Mouse (Mus musculus) liver, embryonic 11.5 days (tissue): ENCODE results near the gene Stxbp3. TPM values are rescaled to one million over a fixed set of nuclear protein-coding genes. Genes with fewer than 3 reads are reported as not detected.
"Not testable (repeated sequence)": the region's sequence is repeated elsewhere in the genome, so short reads cannot be mapped to it uniquely, and the experiment has no call there.

Experiments used
- ATAC-seq: fragments of 200-750 bp; cut with Nextera tagmentation; replicated peaks from 2 replicates; pipeline ENCODE4 v1.8.0; 2017; ENCODE audit warnings: moderate number of reproducible peaks, mild to moderate bottlenecking, moderate TSS enrichment, moderate library complexity; ENCODE audit not compliant: low FRiP score
- DNase-seq: peaks from one replicate; pipeline ENCODE4 v3.0.0-alpha.2; 2017; ENCODE audit warnings: low spot score
- H3K27ac ChIP-seq: fragments of 300-500 bp; sonication (generic); 2 replicates; pipeline ENCODE4 v1.5.1; 2014; ENCODE audit warnings: mild to moderate bottlenecking, low read depth, low read length, control low read depth
- H3K27me3 ChIP-seq: fragments of 300-500 bp; sonication (generic); replicated peaks from 2 replicates; pipeline ENCODE4 v1.6.1; 2014; ENCODE audit warnings: low read length, mixed read lengths; ENCODE audit not compliant: control insufficient read depth, insufficient read depth
- H3K36me3 ChIP-seq: fragments of 300-500 bp; sonication (generic); 2 replicates; pipeline ENCODE4 v1.6.1; 2014; ENCODE audit warnings: mild to moderate bottlenecking, low read length, moderate library complexity, mixed read lengths; ENCODE audit not compliant: control insufficient read depth, insufficient read depth
- H3K4me1 ChIP-seq: fragments of 300-500 bp; sonication (generic); replicated peaks from 2 replicates; pipeline ENCODE4 v1.6.1; 2014; ENCODE audit warnings: low read length, mixed read lengths; ENCODE audit not compliant: control insufficient read depth, insufficient read depth
- H3K4me2 ChIP-seq: fragments of 300-500 bp; sonication (generic); 2 replicates; pipeline ENCODE4 v1.6.1; 2014; ENCODE audit warnings: mild to moderate bottlenecking, control low read depth, moderate library complexity
- H3K4me3 ChIP-seq: fragments of 300-500 bp; sonication (generic); 2 replicates; pipeline ENCODE4 v1.5.1; 2014; ENCODE audit warnings: low read depth, low read length, control low read depth
- H3K9ac ChIP-seq: fragments of 300-500 bp; sonication (generic); 2 replicates; pipeline ENCODE4 v1.6.1; 2014; ENCODE audit warnings: low read depth, low read length, control low read depth
- H3K9me3 ChIP-seq: fragments of 300-500 bp; sonication (generic); 2 replicates; pipeline ENCODE4 v1.6.1; 2016; ENCODE audit warnings: low read length, inconsistent platforms, mixed read lengths; ENCODE audit not compliant: control insufficient read depth
- WGBS: fragments of 180-500 bp; shearing (Covaris S2); extraction: QIAGEN DNeasy Blood & Tissue Kit; methylation state at CpG from one replicate; pipeline ENCODE4 v1.1.7; 2014; 5-methylcytosine and 5-hydroxymethylcytosine counted together
- polyA plus RNA-seq: library from polyadenylated mRNA; unstranded; fragments of >200 nt; fragmentation: Nextera tagmentation; extraction: Ambion mirVana; gene quantifications from 2 replicates; pipeline ENCODE4 v1.2.1, GENCODE M21; 2014

Gene Stxbp3
- polyA plus RNA-seq, 1 experiment from 2014 or later, result 35.6 TPM

DNA sequence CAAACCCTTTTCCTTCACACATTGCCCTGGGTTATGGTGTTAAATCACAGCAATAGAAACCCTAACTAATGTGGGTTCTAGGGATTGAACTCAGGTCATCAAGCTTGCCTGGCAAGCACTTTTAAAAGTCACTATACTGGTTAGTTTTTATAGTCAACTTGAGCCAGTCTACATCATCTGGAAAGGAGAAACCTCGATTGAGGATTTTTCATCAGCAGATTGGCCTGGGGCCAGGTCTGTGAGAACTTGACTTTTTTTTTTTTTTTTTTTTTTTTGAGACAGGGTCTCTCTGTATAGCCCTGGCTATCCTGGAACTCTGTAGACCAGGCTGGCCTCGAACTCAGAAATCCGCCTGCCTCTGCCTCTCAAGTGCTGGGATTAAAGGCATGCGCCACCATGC lies 22.0 kb upstream of the Stxbp3 start:
- H3K27ac ChIP-seq, H3K9ac ChIP-seq, H3K27me3 ChIP-seq, H3K4me1 ChIP-seq, DNase-seq, ATAC-seq, H3K9me3 ChIP-seq, H3K4me3 ChIP-seq, H3K36me3 ChIP-seq, H3K4me2 ChIP-seq: not testable (repeated sequence)
- WGBS, result 84% methylated on average over 4 of the region's 4 CpGs

DNA sequence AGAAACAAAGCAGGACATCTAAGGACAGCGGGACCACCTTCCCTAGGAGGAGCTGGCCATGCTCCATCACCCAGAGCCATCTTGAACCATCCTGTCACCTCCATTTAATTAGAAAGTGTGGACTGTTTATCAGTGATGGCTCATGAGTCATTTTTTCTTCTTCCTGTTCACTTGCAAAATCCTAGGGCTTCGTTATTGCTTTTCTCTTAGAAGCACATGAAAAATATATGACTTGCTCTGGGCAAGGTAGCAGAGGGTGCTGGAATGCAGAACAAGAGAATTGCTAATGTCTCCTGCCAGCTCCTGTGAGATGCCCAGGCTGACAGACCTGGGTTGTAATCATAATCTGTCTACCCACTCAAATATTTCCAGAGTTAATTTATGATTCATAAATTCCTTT lies 20.5 kb upstream of the Stxbp3 start:
- no peak overlapping the region for H3K9ac ChIP-seq
- WGBS, result 58% methylated on average over 2 of the region's 2 CpGs
- no peak overlapping the region for H3K4me3 ChIP-seq
- H3K4me1 ChIP-seq, result no peaks in the 10 kb centered on the region
- no peak for ATAC-seq
- no peaks in the 10 kb centered on the region for H3K9me3 ChIP-seq
- no peaks in the 10 kb centered on the region for H3K27me3 ChIP-seq
- H3K4me2 ChIP-seq, result no peak overlapping the region
- H3K36me3 ChIP-seq, result no peaks in the 10 kb centered on the region
- DNase-seq, result no peak
- no peak overlapping the region for H3K27ac ChIP-seq

DNA sequence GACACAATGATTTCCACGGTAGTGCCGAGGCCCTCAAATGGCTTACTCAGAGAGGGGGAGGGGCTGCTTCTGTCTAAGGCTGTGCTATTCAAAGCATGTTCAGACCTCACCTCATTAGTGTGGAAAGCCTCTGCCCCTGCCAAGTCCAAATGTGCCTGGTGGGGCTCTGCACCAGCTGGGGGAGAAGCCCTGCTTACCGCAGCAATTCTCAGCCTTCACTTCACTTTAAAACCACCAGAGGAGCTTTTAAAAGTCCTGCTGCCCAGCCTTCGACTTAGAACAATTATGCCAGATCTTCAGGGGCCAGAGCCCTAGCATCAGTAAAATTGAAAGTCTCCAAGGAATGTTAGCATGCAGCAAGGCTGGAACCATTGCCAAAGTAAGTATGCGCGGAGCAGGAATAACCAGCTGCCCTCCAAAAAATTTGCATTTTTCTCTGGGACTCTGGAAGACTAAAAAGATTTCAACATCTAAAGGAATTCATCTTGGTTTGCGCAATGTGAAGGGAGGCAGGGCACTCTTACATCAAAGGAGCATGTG lies 18.0 kb upstream of the Stxbp3 start:
- no peak overlapping the region for H3K9ac ChIP-seq
- no peaks in the 10 kb centered on the region for H3K9me3 ChIP-seq
- H3K4me3 ChIP-seq, result no peak overlapping the region
- WGBS, result 57% methylated on average over 7 of the region's 7 CpGs
- ATAC-seq (no peak), DNase-seq (no peak)
- H3K4me1 ChIP-seq, result no peaks in the 10 kb centered on the region
- no peak overlapping the region for H3K27ac ChIP-seq
- no peaks in the 10 kb centered on the region for H3K36me3 ChIP-seq
- no peaks in the 10 kb centered on the region for H3K27me3 ChIP-seq
- H3K4me2 ChIP-seq, result no peak overlapping the region

GRCm38 (mm10) chr3:108857714-108858113 lies 17.4 kb upstream of the Stxbp3 start:
- no peak for DNase-seq
- H3K36me3 ChIP-seq, result no peaks in the 10 kb centered on the region
- no peaks in the 10 kb centered on the region for H3K4me1 ChIP-seq
- H3K4me2 ChIP-seq, result no peak overlapping the region
- H3K9me3 ChIP-seq, result no peaks in the 10 kb centered on the region
- H3K27ac ChIP-seq, result no peak overlapping the region
- H3K4me3 ChIP-seq, result no peak overlapping the region
- no peaks in the 10 kb centered on the region for H3K27me3 ChIP-seq
- WGBS, result 64% methylated on average over 1 of the region's 1 CpGs
- no peak for ATAC-seq
- no peak overlapping the region for H3K9ac ChIP-seq

GRCm38 (mm10) chr3:108857124-108857470 lies 16.8 kb upstream of the Stxbp3 start:
- Histone ChIP-seq H3K9ac (no peak overlapping the region), H3K27me3 (no peaks in the 10 kb centered on the region), H3K4me1 (no peaks in the 10 kb centered on the region), H3K36me3 (no peaks in the 10 kb centered on the region), H3K4me3 (no peak overlapping the region), H3K4me2 (no peak overlapping the region), H3K9me3 (no peaks in the 10 kb centered on the region), H3K27ac (no peak overlapping the region)
- no peak for ATAC-seq
- no peak for DNase-seq
- WGBS, result 47% methylated on average over 3 of the region's 3 CpGs

GRCm38 (mm10) chr3:108856386-108857123 lies 16.2 kb upstream of the Stxbp3 start:
- Histone ChIP-seq H3K27ac (no peak overlapping the region), H3K36me3 (no peaks in the 10 kb centered on the region), H3K4me1 (no peaks in the 10 kb centered on the region), H3K9ac (no peak overlapping the region), H3K9me3 (no peaks in the 10 kb centered on the region), H3K4me2 (no peak overlapping the region), H3K4me3 (no peak overlapping the region), H3K27me3 (no peaks in the 10 kb centered on the region)
- WGBS, result 66% methylated on average over 8 of the region's 8 CpGs
- ATAC-seq (no peak), DNase-seq (no peak)

DNA sequence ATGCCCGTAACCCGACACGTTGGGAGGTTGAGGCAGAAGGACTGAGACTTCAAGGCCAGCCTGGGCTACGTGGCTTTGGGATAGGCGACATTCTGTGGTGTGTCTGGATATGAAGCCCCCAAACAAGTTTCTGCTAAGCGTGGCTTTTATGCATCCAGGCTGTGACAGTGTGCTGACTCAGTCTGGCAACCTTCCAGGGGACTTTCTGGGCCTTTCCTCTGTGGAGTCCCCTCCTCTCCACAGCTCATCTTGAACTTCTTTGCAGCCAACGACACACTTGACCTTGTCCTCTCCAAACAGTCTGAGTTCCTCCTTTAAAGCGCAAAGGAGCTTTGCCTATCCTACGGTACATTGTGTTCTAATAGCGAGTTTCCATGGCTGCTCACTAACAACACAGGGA lies 15.5 kb upstream of the Stxbp3 start:
- WGBS, result 77% methylated on average over 10 of the region's 10 CpGs
- Histone ChIP-seq H3K9me3 (no peaks in the 10 kb centered on the region), H3K9ac (no peak overlapping the region), H3K27ac (no peak overlapping the region), H3K4me1 (peaks cover 2% of the 10 kb centered on the region; the same call in 1 of the 2 replicates), H3K4me3 (no peak overlapping the region), H3K27me3 (no peaks in the 10 kb centered on the region), H3K4me2 (no peak overlapping the region), H3K36me3 (no peaks in the 10 kb centered on the region)
- ATAC-seq (no peak), DNase-seq (no peak)

DNA sequence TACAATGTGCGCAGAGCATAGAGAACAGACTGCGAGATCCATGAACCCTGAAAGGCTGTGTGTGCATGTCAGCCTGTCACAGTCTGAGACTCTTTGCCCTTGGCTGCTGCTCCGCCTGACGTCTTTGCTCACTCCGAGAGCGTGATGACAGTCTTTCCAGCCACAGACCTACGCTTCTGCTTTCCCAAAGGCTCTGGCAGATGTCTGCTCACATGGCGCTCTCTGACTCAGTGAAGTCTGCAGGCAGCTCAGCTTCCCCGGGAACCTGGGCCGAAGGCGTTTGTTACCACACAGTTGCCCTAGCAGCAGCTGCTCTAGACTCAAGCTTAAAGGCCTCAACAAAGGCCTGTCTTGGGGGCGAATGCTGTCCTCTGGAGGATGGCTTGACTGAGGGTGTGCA lies 15.0 kb upstream of the Stxbp3 start:
- Histone ChIP-seq H3K9ac (no peak overlapping the region), H3K4me2 (no peak overlapping the region), H3K27ac (no peak overlapping the region), H3K4me3 (no peak overlapping the region), H3K27me3 (no peaks in the 10 kb centered on the region), H3K36me3 (no peaks in the 10 kb centered on the region), H3K4me1 (peaks cover 6% of the 10 kb centered on the region; the same call in 1 of the 2 replicates), H3K9me3 (no peaks in the 10 kb centered on the region)
- WGBS, result 58% methylated on average over 12 of the region's 12 CpGs
- DNase-seq, result no peak
- ATAC-seq, result no peak

GRCm38 (mm10) chr3:108853266-108853665 lies 12.9 kb upstream of the Stxbp3 start:
- Histone ChIP-seq H3K9ac (no peak overlapping the region), H3K4me3 (no peak overlapping the region), H3K27me3 (no peaks in the 10 kb centered on the region), H3K36me3 (no peaks in the 10 kb centered on the region), H3K27ac (no peak overlapping the region), H3K4me1 (peaks cover 6% of the 10 kb centered on the region; the same call in 1 of the 2 replicates), H3K4me2 (no peak overlapping the region), H3K9me3 (no peaks in the 10 kb centered on the region)
- WGBS, result 77% methylated on average over 1 of the region's 1 CpGs
- no peak for DNase-seq
- no peak for ATAC-seq
